Mouse (Mus musculus): ENCODE measurements around the gene Fam98b.

DNA sequence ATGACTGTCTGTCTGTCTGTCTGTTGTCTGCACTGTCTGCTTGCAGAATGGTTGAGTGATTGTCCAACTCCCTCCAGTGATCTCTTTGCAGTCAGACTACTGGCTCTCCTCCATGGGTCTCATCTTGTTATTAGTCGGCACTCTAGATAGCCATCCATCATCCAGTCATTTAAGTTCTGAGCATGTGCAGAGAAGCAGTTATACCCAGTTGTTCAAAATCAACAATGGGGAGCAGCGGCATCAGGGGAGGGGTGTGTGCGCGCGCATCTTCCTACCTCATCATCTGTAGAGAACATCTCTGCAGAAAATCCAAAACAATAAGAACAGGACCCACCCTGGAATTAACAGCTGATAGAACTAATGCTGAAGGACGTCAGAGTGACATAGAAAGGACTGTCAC, 44.5 kb upstream of the Fam98b start:
- TF ChIP-seq CTCF (IDR thresholded peaks at IDR 0.05) (no peak), EP300 (IDR thresholded peaks at IDR 0.05) (no peak)

All from lung, postnatal 0 days (tissue).